Mouse (Mus musculus) testis, adult 2 months (tissue): ENCODE results near the gene Dlg2.

ENCODE experiments used
- CTCF ChIP-seq: fragments of 200-500 bp; IDR thresholded peaks from 2 replicates; pipeline ENCODE4 v1.5.1; 2012; ENCODE audit warnings: low read depth, mild to moderate bottlenecking, inconsistent platforms, low read length, moderate library complexity; ENCODE audit not compliant: control insufficient read depth, insufficient read depth, insufficient replicate concordance
- POLR2A ChIP-seq: fragments of 200-500 bp; IDR thresholded peaks from 2 replicates; pipeline ENCODE4 v1.6.1; 2012; ENCODE audit warnings: low read depth, mild to moderate bottlenecking, inconsistent platforms, low read length, moderate library complexity; ENCODE audit not compliant: control insufficient read depth

DNA sequence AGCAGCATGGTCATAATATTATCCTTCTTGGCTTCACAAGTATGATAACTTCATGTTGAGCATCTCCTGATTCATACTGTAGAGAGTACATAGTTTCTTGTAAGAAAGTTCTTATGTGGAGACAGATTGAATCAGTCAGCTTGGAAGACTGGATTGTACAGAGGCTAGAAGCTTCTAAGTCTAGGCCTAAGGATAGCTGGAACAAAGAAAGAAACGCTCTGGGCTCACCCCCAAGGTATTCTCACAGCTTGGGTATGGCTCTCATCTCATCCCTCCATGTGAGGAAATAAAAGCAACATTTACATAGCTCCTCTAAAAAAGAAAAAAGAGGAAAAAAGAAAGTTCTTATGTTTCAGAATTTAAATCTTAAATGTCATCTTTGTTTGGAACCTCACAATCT, 1466.8 kb downstream of the Dlg2 start:
- TF ChIP-seq CTCF = no peak
- TF ChIP-seq POLR2A = no peak
